Mouse (Mus musculus): ENCODE data around the gene Aptx. TPM values are rescaled to one million over a fixed set of nuclear protein-coding genes. Genes with fewer than 3 reads are reported as not detected.

Gene Aptx
- total and polyA plus RNA-seq, 2 experiments from 2014 or later: 17.3 to 31.3 TPM

DNA sequence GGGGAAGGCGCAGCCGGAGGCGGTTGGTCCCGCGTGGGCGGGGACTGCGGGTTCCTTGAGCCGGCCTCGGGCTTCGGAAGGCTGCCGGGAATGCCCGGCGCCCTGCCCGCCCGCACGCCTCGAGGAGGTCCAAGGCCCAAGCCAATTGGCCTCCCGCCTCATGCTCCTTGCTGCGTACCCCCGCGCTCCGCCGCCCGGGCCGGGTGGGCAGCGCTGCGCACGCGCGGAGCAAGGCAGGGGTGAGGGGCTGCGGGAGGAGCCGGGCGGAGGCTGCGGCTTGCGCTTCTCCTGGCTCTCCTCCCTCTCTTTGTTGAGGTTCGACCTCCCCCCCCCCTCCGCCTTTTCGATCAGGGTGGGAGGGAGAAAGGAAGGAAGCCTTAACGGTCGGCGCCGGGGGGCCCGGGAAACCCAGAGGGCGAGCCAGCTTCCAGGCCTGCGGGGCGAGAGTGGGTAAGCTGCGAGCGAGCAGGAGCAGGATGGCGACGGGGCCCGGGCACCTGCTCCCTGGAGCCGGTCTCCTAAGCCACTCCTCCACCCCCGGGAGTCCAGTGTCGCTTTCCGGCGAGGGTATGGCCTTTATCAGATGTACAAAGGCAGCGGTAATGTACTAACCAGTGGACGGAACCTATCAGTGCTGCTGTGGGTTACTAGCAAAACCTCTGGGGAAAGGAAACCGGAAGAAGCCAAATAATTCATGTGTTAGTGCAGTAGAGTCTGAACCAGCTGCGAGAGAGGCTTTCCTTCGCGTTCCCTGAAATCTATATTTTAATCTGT is 19.9 kb upstream of the Aptx start:
- peak overlapping the region; percentile 99 for H3K27ac ChIP-seq (ENCODE audit: low read depth, low read length)
- H3K4me3 ChIP-seq (ENCODE audit: low read depth, low read length): peak overlapping the region; percentile 88
- H3K4me2 ChIP-seq (ENCODE audit: low read depth, low read length, poor library complexity, severe bottlenecking): peak overlapping the region; percentile 55
- H3K4me1 ChIP-seq (ENCODE audit: insufficient read depth, low read length): peaks cover 11% of the 10 kb centered on the region; the same call in 1 of the 2 replicates
- H3K9ac ChIP-seq (replicated peaks; ENCODE audit: low read length, poor library complexity, severe bottlenecking): peak overlapping the region; percentile 94
- under 1% methylated on average over 53 of the region's 62 CpGs for WGBS
- TF ChIP-seq CTCF (IDR thresholded peaks at IDR 0.05): no peak
- no peaks in the 10 kb centered on the region for H3K9me3 ChIP-seq (ENCODE audit: low read length)
- DNase-seq (ENCODE audit: low spot score) (peak; percentile 85), ATAC-seq (ENCODE audit: low FRiP score) (peak; percentile 93)
- no peaks in the 10 kb centered on the region for H3K36me3 ChIP-seq (ENCODE audit: insufficient read depth, low read length)
- H3K27me3 ChIP-seq (ENCODE audit: insufficient read depth, low read length): no peaks in the 10 kb centered on the region

DNA sequence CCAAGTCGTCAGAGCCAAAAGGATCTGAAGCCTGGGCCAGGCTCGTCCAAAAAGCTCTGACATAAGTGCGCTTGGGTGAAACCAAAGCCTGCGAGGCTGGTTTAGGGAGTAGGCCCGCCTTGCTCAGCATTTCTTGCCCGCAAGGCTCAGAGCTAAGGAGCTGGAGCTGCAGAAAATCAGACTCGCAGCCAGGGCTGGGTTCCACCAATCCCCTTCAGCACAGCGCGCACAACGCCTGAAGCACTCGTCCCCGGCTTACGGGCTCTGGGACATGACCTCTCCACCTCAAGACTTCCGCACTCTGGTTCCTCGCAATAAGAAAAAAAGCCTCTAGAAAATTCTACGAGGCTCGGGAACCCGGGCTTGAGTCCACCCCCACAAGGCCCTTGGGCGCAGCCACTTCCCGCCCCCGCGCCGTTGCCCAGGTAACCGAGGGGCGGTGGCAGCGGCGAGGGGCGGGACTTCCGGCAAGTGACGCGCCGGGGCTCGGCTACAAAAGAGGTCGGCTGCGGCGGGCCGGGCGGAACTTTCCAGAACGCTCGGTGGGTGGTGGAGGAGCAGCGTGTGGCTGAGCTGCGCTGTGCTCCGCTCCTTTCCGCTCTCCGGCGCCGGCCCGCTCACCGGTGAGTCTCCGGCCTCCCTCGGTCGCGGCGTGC is 19.1 kb upstream of the Aptx start, which contains the start of gene Dnaja1:
Gene Dnaja1, plus strand, starts transcription at position 140 of the 656 bp plus-strand sequence.
- H3K4me2 ChIP-seq (ENCODE audit: low read depth, low read length, poor library complexity, severe bottlenecking): peak within 1 kb of the TSS; percentile 55
- H3K27me3 ChIP-seq (ENCODE audit: insufficient read depth, low read length): no peaks in the 10 kb centered on the region
- peak within 1 kb of the TSS; percentile 94 for H3K9ac ChIP-seq (replicated peaks; ENCODE audit: low read length, poor library complexity, severe bottlenecking)
- peak within 1 kb of the TSS; percentile 88 for H3K4me3 ChIP-seq (ENCODE audit: low read depth, low read length)
- ATAC-seq (ENCODE audit: low FRiP score) (peak; percentile 96), DNase-seq (ENCODE audit: low spot score) (peak; percentile 96)
- H3K9me3 ChIP-seq (ENCODE audit: low read length): no peaks in the 10 kb centered on the region
- 3% methylated on average over 52 of the region's 54 CpGs for WGBS
- H3K27ac ChIP-seq (ENCODE audit: low read depth, low read length): peak within 1 kb of the TSS; percentile 99
- peak; percentile 24 for TF ChIP-seq CTCF (IDR thresholded peaks at IDR 0.05)
- H3K4me1 ChIP-seq (ENCODE audit: insufficient read depth, low read length): peaks cover 11% of the 10 kb centered on the region; the same call in 1 of the 2 replicates
- H3K36me3 ChIP-seq (ENCODE audit: insufficient read depth, low read length): no peaks in the 10 kb centered on the region

DNA sequence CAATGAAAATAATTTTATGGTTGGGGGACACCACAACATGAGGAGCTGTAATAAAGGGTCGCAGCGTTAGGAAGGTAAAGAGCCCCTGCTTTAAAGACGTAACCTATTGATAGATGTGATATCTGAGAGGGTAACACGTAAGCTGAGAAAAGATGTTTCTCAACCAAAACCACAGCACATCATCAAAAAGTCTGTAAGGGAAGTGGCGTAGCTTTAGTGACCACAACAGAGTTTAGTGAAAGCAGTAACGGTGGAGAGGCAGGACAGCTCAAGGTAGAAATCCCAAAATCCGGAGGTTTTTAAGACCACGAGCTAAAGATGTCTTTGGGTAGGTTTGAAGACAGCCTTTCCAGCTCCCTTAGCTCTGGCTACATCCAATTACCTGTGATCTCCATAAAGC is 17.9 kb upstream of the Aptx start:
- Histone ChIP-seq H3K36me3 (ENCODE audit: insufficient read depth, low read length) (no peaks in the 10 kb centered on the region), H3K4me2 (ENCODE audit: low read depth, low read length, poor library complexity, severe bottlenecking) (peak overlapping the region; percentile 55; the same call in 1 of the 2 replicates), H3K9me3 (ENCODE audit: low read length) (no peaks in the 10 kb centered on the region), H3K27ac (ENCODE audit: low read depth, low read length) (no peak overlapping the region; the same call in 1 of the 2 replicates), H3K9ac (replicated peaks; ENCODE audit: low read length, poor library complexity, severe bottlenecking) (no peak overlapping the region), H3K27me3 (ENCODE audit: insufficient read depth, low read length) (no peaks in the 10 kb centered on the region), H3K4me1 (ENCODE audit: insufficient read depth, low read length) (peaks cover 11% of the 10 kb centered on the region; the same call in 1 of the 2 replicates), H3K4me3 (ENCODE audit: low read depth, low read length) (no peak overlapping the region)
- no peak for TF ChIP-seq CTCF (IDR thresholded peaks at IDR 0.05)
- ATAC-seq (ENCODE audit: low FRiP score) (no peak), DNase-seq (ENCODE audit: low spot score) (no peak)
- WGBS: 97% methylated on average over 8 of the region's 8 CpGs

DNA sequence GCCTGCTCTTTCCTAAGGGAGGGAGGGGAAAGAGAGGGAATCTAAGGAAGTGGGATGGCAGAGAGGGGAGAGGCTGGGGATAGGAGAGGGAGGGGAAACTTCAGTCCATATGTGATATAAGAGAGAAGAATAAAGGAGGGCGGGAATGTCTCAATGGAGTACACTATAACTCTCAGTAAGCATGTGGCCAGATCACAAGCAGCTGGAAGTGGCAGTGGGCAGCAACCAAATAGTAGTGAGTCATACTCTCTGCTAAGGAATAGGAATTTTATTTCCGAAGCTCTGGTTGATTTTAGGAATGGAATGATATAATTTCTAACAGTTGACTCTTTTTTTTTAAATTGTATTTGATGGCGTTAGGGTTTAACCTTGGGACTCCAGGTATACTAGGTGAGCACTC is 14.1 kb upstream of the Aptx start:
- 0 out of 2 replicates have a peak, but pooled peaks cover 6% of the 10 kb centered on the region for H3K4me1 ChIP-seq (ENCODE audit: insufficient read depth, low read length)
- no peaks in the 10 kb centered on the region for H3K27me3 ChIP-seq (ENCODE audit: insufficient read depth, low read length)
- no peak overlapping the region for H3K4me2 ChIP-seq (ENCODE audit: low read depth, low read length, poor library complexity, severe bottlenecking)
- no peak overlapping the region for H3K4me3 ChIP-seq (ENCODE audit: low read depth, low read length)
- WGBS: 93% methylated on average over 3 of the region's 3 CpGs
- DNase-seq (ENCODE audit: low spot score): no peak
- no peak overlapping the region for H3K9ac ChIP-seq (replicated peaks; ENCODE audit: low read length, poor library complexity, severe bottlenecking)
- ATAC-seq (ENCODE audit: low FRiP score): no peak
- no peaks in the 10 kb centered on the region for H3K9me3 ChIP-seq (ENCODE audit: low read length)
- TF ChIP-seq CTCF (IDR thresholded peaks at IDR 0.05): no peak
- H3K27ac ChIP-seq (ENCODE audit: low read depth, low read length): no peak overlapping the region
- H3K36me3 ChIP-seq (ENCODE audit: insufficient read depth, low read length): no peaks in the 10 kb centered on the region

DNA sequence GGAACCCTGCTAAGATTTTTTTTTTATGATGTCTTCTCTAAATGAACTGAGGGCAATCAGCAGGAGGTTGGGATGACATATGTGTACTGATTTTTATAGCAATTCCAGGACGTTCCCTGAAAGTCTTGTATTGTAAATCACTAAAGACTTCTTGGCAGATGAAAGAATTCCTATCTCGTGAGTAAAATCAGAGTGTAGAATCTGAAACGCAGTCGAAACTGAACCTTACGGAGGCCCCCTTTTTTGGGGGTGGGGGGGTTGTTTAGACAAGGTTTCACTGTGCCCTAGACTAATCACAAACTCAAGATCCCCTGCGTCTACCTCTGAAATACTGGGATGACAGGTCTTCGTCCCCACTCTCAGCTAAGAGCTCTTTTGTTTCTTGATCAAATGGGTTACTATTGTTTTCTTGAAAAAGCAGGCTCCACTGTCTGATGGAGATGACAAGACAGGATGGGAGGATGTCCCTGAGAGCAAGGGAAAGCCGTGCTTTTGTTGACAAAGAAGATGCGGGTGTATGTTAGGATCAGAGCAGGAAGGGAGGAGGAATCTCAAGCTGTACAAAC is 799 bp upstream of the Aptx start:
- no peak for TF ChIP-seq CTCF (IDR thresholded peaks at IDR 0.05)
- peak overlapping the region; percentile 65 for H3K9ac ChIP-seq (replicated peaks; ENCODE audit: low read length, poor library complexity, severe bottlenecking)
- H3K36me3 ChIP-seq (ENCODE audit: insufficient read depth, low read length): no peaks in the 10 kb centered on the region
- ATAC-seq (ENCODE audit: low FRiP score) (no peak), DNase-seq (ENCODE audit: low spot score) (no peak)
- H3K4me2 ChIP-seq (ENCODE audit: low read depth, low read length, poor library complexity, severe bottlenecking): peak overlapping the region; percentile 54
- no peaks in the 10 kb centered on the region for H3K9me3 ChIP-seq (ENCODE audit: low read length)
- no peaks in the 10 kb centered on the region for H3K27me3 ChIP-seq (ENCODE audit: insufficient read depth, low read length)
- H3K4me3 ChIP-seq (ENCODE audit: low read depth, low read length): peak overlapping the region; percentile 67
- peaks cover 12% of the 10 kb centered on the region; the same call in 1 of the 2 replicates for H3K4me1 ChIP-seq (ENCODE audit: insufficient read depth, low read length)
- 13% methylated on average over 9 of the region's 9 CpGs for WGBS
- H3K27ac ChIP-seq (ENCODE audit: low read depth, low read length): peak overlapping the region; percentile 93

Measured in midbrain, postnatal 0 days (tissue).